ENCODE assay signal across 9 mouse cellular contexts in the genomic region with DNA sequence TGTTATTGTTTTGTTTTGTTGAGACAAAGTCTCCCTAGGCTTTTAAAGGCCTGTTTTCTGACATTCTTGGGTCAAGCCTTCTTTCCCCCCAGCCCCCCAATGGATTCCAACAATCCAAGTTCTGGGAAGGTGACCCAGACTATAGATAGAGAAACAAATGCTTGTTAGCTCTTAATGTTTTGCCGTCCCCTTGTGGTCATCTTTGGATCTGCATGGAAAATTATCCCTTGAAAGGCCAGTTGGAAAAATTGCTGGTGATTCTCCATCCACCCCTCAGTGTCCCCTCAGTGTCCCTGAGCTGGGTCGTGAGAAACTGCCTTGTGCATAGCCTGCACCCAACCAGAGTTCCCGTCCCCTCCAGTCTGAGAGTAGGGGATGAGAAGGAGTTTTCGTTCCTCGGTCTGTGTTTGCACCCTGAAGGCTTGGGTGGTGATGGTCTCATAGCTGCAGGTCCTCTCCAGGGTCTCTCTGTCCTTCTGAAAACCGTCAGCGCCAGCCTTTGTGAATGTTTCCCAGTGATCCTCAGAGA. TPM values are rescaled to one million over a fixed set of nuclear protein-coding genes. Genes with fewer than 3 reads are reported as not detected.
DNase-seq lines count a peak whose midpoint lies in the region; ATAC-seq and TF ChIP-seq lines count a peak whose summit lies in the region.
"Had no signal": no experiment of that assay in that cellular context is flagged by ENCODE, and none has a peak within 500 bp of the region (broad histone marks: within the 10 kb centered on the region; RNA-seq: fewer than 3 reads in every experiment).

No protein-coding gene starts in this region.

- H3K27ac ChIP-seq in midbrain, postnatal 0 days (ENCODE audit: low read depth, low read length): no peak overlapping the region
- H3K27ac ChIP-seq in midbrain, embryonic 15.5 days: no peak overlapping the region
- H3K27ac ChIP-seq: macrophage had no signal

- DNase-seq in frontal cortex, postnatal 14 days (ENCODE audit: low spot score in 2 of 2): no peak
- peak; percentile 72 for DNase-seq in midbrain, postnatal 0 days (ENCODE audit: low spot score)
- peak; percentile 44 for DNase-seq in cerebellum, adult 9-11 months
- peak; percentile 58 to 69 for DNase-seq in kidney, postnatal 4 days
- DNase-seq in natural killer cell, adult 2 months (ENCODE audit: low spot score in 2 of 2): no peak
- DNase-seq in T-cell, adult 2 months (ENCODE audit: low spot score): no peak

- WGBS in midbrain, postnatal 0 days: 52% methylated on average over 7 of the region's 7 CpGs
- 57% methylated on average over 7 of the region's 7 CpGs for WGBS in midbrain, embryonic 15.5 days

- no peak overlapping the region for H3K4me2 ChIP-seq in midbrain, postnatal 0 days (ENCODE audit: low read depth, low read length, poor library complexity, severe bottlenecking)
- H3K4me2 ChIP-seq in midbrain, embryonic 15.5 days: no peak overlapping the region

- no peaks in the 10 kb centered on the region for H3K4me1 ChIP-seq in midbrain, postnatal 0 days (ENCODE audit: insufficient read depth, low read length)
- H3K4me1 ChIP-seq in midbrain, embryonic 15.5 days: peaks cover 10% of the 10 kb centered on the region

- H3K4me3 ChIP-seq in midbrain, postnatal 0 days (ENCODE audit: low read depth, low read length): no peak overlapping the region
- H3K4me3 ChIP-seq in midbrain, embryonic 15.5 days: no peak overlapping the region

- ATAC-seq in frontal cortex, adult (ENCODE audit: low TSS enrichment): peak; percentile 44; the same call in 1 of the 2 replicates
- ATAC-seq in midbrain, postnatal 0 days (ENCODE audit: low FRiP score): no peak
- no peak for ATAC-seq in midbrain, embryonic 15.5 days (replicated peaks)

- peak; percentile 88 for TF ChIP-seq CTCF in midbrain, postnatal 0 days (IDR thresholded peaks at IDR 0.05)

- H3K27me3 ChIP-seq in midbrain, postnatal 0 days (ENCODE audit: insufficient read depth, low read length): no peaks in the 10 kb centered on the region
- H3K27me3 ChIP-seq in midbrain, embryonic 15.5 days (replicated peaks): peaks cover 7% of the 10 kb centered on the region; the same call in 1 of the 2 replicates

- H3K36me3 ChIP-seq in midbrain, postnatal 0 days (ENCODE audit: insufficient read depth, low read length): peaks cover 8% of the 10 kb centered on the region; the same call in 1 of the 2 replicates
- peaks cover 3% of the 10 kb centered on the region; the same call in 1 of the 2 replicates for H3K36me3 ChIP-seq in midbrain, embryonic 15.5 days (replicated peaks)

- H3K9ac ChIP-seq in midbrain, postnatal 0 days (replicated peaks; ENCODE audit: low read length, poor library complexity, severe bottlenecking): no peak overlapping the region
- no peak overlapping the region for H3K9ac ChIP-seq in midbrain, embryonic 15.5 days

- H3K9me3 ChIP-seq in midbrain, postnatal 0 days (ENCODE audit: low read length): no peaks in the 10 kb centered on the region
- H3K9me3 ChIP-seq in midbrain, embryonic 15.5 days: no peaks in the 10 kb centered on the region

RNA-seq across cellular contexts. Expression of a gene that starts 3.3 kb away (rescaled TPM):
- 3.1 and 4.7 TPM in 2 replicates for total RNA-seq in midbrain, postnatal 0 days (2014; rRNA removed)
- 6.1 and 6.2 TPM in 2 replicates for polyA plus RNA-seq in midbrain, postnatal 0 days (2015; fragmentation: Nextera tagmentation; extraction: Ambion mirVana)
- polyA plus RNA-seq in midbrain, embryonic 15.5 days (2015; fragmentation: Nextera tagmentation; extraction: Ambion mirVana): 3.5 and 4.0 TPM in 2 replicates

RNA-seq across cellular contexts. Expression of a gene that starts 19.1 kb away (rescaled TPM):
- total RNA-seq in midbrain, postnatal 0 days (2014; rRNA removed): 34.8 and 40.1 TPM in 2 replicates
- 33.4 and 33.9 TPM in 2 replicates for polyA plus RNA-seq in midbrain, postnatal 0 days (2015; fragmentation: Nextera tagmentation; extraction: Ambion mirVana)
- 37.9 and 41.1 TPM in 2 replicates for polyA plus RNA-seq in midbrain, embryonic 15.5 days (2015; fragmentation: Nextera tagmentation; extraction: Ambion mirVana)

RNA-seq across cellular contexts. Expression of a gene that starts 32.8 kb away (rescaled TPM):
- total RNA-seq in midbrain, postnatal 0 days (2014; rRNA removed): 83.7 and 89.0 TPM in 2 replicates
- polyA plus RNA-seq in midbrain, postnatal 0 days (2015; fragmentation: Nextera tagmentation; extraction: Ambion mirVana): 13.1 and 13.4 TPM in 2 replicates
- polyA plus RNA-seq in midbrain, embryonic 15.5 days (2015; fragmentation: Nextera tagmentation; extraction: Ambion mirVana): 8.9 and 10.8 TPM in 2 replicates

RNA-seq across cellular contexts. Expression of a gene that starts 43.1 kb away (rescaled TPM):
- total RNA-seq in midbrain, postnatal 0 days (2014; rRNA removed): 2.3 and 7.4 TPM in 2 replicates
- polyA plus RNA-seq in midbrain, postnatal 0 days (2015; fragmentation: Nextera tagmentation; extraction: Ambion mirVana): 1.7 and 2.3 TPM in 2 replicates
- 3.5 and 4.3 TPM in 2 replicates for polyA plus RNA-seq in midbrain, embryonic 15.5 days (2015; fragmentation: Nextera tagmentation; extraction: Ambion mirVana)
- polyA plus RNA-seq: macrophage had no signal

RNA-seq across cellular contexts. Expression of a gene that starts 59.5 kb away (rescaled TPM):
- total RNA-seq in midbrain, postnatal 0 days (2014; rRNA removed): 31.4 and 36.7 TPM in 2 replicates
- polyA plus RNA-seq in midbrain, postnatal 0 days (2015; fragmentation: Nextera tagmentation; extraction: Ambion mirVana): 115 and 116 TPM in 2 replicates
- 109 and 112 TPM in 2 replicates for polyA plus RNA-seq in midbrain, embryonic 15.5 days (2015; fragmentation: Nextera tagmentation; extraction: Ambion mirVana)

Comparison
In these comparisons a context has a peak if more than half of its experiments do, and no peak if none do; other contexts are left out.
1. DNase-seq: peak in midbrain, postnatal 0 days (single experiment), cerebellum, adult 9-11 months (single experiment) and kidney, postnatal 4 days (2 of 2); none in frontal cortex, postnatal 14 days (0 of 2), natural killer cell, adult 2 months (0 of 2) and T-cell, adult 2 months (single experiment).